Mouse (Mus musculus) embryo, embryonic 11 days (tissue): Measurements from ENCODE around the gene Zpld1.

ENCODE experiments used
- DNase-seq: peaks from one replicate; pipeline ENCODE4 v3.0.0-alpha.2; 2015

Zpld1 gene

DNA sequence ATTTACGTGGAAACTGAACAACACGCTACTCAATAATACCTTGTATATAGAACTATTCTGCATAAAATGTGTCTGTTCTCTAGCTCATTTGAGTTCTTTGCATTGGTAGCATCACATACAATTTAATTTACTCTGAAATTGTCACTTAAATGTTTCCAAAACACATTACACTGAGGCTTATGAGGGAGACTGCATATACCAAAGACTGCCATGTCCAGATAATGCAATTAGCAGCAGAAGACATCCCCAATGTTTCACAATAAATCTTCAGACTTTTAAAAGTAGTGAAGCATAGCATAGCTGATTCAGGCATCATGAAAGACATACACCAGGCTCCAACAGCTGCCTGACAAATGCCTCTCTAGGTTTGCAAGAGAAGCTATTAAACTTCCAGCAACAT lies at the start of gene Zpld1:
TSS of gene Zpld1 (minus strand) at position 101 of the 400 bp plus-strand sequence.
- DNase-seq = no peak

DNA sequence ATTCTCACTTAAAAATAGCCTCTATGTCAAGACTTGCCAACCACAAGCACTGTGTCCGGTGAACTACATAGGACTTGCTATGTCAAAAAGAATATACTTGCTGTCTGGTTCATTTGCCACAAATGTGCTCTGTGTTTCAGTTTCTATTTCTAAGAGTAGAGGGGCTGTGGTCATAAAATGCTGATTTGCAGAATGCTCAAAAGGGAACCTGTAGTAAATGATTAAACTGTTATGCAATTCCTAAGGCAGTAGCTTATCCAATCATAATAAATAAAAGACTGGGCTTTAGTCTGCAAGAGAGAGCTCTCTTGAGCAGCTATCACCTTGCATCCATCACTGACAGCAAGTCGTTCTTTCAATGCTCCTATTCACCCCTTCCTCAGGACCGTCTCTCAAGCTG lies 47.9 kb upstream of the Zpld1 start:
- no peak for DNase-seq

DNA sequence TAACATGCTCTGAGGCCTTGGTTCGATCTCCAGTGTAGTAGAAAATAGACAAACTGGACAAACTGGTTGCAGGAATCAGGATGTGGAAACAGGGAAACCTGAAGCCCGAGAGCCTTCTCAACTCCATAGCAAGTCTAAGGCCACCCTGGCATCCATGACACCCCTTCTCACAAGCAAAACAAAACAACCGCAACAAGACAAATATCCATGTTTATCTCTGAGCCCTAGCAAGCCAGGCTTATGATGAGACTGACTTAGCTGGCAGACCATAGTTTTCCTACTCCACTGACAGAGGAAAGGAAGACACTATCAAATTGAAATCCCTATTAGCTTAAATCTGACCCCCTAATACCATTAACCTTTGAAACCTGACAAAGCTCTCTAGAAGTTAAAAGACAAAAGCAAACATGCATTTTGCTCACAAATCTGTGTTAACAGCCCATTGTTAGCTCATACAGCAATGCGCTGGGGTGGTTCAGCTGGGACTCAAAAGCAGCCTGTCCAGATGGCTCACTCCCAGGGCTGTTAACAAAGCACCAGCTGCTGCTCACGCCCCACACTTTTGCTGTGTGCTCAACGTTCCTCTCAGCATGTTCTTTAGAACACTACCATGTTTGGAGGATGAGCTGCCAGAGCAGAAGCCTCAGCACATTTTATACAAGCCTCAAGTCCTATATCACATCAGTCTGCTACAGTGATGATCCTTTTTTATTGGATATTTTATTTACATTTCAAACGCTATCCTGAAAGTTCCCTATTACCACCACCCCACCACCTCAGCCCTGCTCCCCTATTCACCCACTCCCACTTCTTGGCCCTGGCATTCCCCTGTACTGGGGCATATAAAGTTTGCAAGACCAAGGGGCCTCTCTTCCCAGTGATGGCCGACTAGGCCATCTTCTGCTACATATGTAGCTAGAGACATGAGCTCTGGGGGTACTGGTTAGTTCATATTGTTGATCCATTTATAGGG lies 24.0 kb upstream of the Zpld1 start:
- peak; percentile 65 for DNase-seq

DNA sequence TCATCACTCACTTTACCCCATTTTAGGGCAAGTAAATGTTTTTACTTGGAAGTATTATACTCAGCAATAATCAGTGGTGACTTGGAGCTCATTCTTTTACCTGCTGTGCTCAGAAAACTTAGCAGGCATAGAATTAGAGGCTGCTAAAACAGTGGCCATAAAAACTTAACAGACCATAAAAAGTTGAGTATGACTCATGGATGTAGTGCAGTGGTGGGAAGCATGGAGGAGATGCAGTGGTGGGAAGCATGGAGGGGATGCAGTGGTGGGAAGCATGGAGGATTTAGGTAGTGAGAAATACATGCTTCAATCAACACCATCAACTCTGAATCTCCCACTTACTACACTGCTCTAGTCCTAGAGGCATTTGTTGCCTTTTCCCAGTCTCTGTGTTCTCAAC lies 19.2 kb upstream of the Zpld1 start:
- no peak for DNase-seq

DNA sequence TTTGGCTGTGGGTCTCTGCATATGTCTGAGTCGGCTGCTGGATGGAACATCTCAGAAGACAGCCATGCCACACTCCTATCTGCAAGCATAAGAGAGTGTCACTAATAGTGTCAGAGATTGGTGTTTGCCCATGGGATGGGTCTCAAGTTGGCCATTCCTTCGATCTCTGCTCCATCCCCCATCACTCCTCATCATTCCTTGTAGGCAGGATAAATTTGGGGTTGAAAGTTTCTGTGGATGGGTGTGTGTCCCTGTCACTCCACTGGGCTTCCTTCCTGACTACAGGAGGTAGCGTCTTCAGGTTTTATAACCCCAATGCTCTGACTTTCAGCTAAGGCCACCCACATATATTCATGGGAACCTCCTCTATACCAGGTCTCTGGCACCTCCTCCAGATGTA lies 14.3 kb upstream of the Zpld1 start:
- no peak for DNase-seq

DNA sequence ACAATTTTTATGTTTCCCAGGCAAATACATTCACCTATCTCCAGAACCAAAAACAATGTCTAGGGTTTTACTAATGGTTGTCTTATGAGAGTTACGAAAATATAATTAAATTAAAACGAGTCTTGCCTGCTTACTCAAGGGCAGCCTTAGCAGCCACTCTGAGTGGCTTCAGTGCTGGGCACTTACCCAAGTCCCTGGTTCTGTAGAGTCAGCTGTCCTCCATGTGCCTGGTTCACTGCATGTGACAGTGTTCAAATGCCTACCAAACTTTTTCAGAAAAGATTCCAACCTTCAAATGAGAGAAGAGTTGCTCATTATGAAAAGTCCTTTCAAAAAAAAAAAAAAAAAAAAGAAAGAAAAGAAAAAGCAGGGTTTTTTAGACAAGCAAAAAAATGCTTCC lies 15.1 kb downstream of the Zpld1 start:
- no peak for DNase-seq

DNA sequence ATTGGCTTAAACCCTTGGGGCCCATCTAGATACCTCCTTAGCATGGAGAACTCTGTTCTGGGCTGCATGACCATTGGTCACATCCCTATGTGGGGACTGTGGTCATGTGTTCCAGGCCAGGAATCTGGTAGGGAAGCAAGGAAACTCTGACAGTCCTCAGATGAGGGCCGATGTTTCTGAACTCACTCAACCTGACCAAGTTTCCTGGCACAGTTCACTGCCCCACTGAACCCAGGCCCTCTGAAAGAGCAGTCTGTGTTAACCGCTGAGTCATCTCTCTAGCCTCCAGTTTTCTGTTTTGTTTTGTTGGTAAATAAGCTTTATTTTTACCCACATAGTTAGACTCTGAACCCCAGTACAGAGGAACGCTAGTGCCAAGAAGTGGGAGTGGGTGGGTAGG lies 20.3 kb downstream of the Zpld1 start:
- no peak for DNase-seq

DNA sequence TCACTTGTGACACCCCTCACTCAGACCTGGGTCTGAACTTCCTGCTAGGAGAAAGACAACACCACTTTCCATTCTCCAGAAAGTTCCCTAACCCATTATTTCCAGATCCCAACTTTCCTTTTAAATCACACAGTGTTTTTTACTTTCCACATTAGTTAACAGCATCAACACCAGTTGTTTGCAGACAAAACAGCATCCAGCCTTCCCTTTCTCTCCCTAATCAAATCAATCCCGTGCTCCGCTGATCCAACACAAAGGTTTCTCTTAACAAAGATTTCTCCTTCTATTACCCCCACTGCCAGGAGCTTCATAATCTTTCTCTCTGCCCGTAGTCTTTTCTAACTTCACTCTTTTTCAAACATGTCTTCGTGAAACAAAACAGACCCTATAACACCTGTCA lies 32.5 kb downstream of the Zpld1 start:
- DNase-seq = peak; percentile 12

DNA sequence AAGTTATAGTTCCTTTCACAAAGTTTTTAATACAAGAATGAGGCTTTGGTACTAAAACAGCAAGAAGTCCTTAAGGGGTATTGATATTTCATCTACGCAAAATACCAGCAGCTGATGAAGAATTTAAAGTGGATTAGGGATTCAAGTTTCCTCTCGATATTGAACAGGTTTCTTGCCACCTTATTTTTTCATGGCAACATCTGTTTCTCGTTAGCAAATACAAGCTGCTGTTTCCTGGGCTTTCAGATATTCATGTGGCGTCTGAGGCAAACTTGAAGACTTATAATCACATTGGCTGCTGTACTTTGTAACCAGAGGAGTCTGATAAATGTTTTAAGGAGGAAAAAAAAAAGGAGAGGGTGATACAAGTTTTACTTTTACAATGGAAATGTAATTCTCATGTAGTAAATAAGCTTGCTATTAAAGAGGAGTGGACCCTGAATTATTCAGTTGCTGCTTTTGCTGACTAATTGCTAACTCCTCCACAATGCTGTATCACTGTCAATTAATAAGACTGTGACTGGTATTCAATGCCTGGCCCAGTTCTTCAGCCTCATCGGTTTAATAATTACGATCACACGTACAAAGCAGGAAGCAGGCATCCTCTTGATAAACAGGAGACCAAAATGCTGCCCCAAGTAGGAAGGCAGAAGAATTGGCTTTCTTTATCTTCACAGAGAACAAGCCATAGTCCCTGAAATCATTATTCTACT lies 36.8 kb downstream of the Zpld1 start:
- DNase-seq = peak; percentile 59

DNA sequence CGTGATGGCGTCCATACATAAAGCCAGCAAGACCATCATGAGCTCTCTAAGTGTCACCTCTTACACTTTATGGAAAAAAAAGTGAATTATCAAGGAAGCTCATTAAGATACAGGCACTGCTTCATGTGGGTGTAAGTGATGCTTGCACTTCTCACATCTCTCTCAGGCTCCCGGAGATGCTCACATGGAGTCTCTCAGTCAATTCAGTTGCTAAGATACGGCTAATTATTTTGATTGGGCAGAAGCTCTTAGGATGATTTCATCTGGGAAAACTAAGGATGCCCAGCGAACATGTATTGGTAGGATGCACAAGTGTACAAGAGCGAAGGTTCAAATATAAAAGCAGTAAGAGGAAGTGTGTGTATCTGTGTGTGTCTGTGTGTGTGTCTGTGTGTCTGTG lies 38.1 kb downstream of the Zpld1 start:
- DNase-seq = no peak

DNA sequence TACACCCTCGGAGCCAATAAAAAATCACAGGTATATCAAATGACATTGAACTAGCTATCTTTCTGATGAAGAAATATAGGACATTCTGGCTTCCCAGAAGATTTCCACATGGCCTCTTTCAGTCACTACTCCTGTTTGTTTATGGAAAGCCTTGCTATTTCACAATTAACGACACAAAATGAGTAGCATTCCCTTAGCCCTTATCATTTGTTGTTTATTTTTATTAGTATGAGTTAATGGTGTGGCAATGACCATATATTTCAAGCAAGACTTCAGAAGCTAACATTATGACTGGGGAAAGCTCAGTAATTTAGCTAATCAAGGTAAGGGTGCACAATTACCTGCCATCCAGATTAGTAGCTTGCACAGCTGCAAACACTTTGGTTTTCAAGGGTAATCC lies 56.8 kb downstream of the Zpld1 start:
- peak; percentile 12 for DNase-seq

DNA sequence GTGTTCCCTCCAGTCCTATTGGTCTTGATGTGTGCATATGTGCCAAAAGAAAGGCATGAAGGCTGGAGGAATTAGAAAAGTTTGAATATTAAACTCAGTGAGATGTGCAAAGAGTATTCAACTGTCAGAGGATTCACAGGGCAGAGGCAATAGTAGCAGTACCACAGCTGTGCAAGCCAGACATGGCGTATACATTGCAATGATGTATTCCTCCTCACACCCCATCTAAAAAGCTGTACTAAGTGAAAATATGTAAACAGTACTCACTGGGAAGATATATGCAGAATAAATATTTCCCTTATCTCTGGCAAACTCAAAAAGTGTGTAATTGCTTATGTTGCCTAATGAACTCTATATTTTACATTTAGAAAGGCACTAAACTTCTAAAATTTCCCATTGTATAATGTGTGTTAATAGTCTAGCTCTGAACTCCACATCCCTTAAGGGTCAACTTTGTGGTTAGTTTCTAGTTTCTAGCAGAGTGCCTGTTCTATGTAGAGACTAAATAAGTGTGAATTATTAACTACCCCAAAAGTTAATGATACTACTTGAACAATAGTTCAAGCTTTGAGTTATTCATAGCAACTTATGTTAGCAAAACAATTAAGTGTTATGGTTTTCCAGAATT lies 68.7 kb downstream of the Zpld1 start:
- no peak for DNase-seq

DNA sequence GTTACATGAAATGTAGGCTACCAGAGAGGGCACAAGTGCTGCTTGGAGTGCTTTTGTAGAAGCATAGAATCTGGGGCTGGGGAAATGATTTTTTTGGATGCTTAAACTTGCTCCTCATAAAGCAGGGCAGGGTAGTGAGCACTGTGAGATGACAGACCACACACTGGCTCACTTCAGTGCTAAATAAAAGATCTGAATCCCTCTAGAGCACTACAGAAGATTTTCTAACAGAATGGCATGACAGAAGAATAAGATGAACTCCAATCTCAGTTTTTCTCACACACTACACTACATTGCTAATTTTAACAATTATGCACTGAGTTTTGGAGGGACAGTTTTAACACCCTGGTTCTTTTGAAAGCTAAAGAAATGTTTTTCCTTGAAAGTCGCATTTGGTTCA lies 93.8 kb downstream of the Zpld1 start:
- DNase-seq = no peak

DNA sequence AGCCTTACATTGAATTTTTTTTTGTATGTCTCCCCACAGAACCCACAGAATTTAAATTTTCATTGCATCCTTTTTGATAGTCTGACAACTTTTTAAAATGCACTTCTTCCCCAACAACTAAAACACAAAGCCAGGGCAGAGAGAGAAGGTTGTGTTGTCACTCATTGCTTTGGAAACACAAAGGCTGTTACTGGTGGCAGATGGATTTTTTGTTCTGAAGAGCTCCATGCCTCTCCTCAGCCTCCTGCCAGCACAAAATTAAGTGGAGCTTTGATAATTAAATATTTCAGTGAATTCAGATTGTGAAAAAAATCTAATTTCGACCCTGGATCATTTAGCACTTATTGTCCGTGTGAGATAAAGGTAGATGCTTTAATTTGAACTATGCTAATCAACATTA lies 107.4 kb downstream of the Zpld1 start:
- no peak for DNase-seq

DNA sequence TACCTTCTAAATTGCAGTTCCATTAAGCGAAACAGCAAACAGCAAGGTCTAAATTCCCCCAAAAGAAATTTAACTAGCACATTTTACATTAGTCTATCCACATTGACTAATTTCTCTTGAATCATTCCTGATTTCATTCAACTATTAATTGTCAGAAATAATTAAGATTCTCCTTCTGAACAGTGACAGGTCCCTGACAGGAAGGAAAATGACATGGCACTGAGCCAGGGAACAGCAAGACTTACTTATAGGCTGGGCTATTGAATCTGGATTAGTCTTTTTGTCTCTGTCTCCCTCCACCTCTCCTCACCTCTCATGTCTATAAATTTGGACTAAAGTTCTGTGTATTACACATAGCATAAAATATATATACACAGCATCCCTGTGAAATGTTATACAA lies 112.4 kb downstream of the Zpld1 start:
- DNase-seq = no peak
